Mouse (Mus musculus): ENCODE results near the gene Prkcd.
"Not testable (repeated sequence)": the region's sequence is repeated elsewhere in the genome, so short reads cannot be mapped to it uniquely, and the experiment has no call there.

GRCm38 (mm10) chr14:30577303-30578062 lies 48.5 kb downstream of the Prkcd start:
- not testable (repeated sequence) for TF ChIP-seq CTCF (IDR thresholded peaks at IDR 0.05; ENCODE audit: borderline replicate concordance, insufficient read depth, low read depth, low read length); POLR2A (IDR thresholded peaks at IDR 0.05; ENCODE audit: borderline replicate concordance, insufficient read depth, low read length)
